Mouse (Mus musculus): ENCODE data around the gene Prss44.

DNA sequence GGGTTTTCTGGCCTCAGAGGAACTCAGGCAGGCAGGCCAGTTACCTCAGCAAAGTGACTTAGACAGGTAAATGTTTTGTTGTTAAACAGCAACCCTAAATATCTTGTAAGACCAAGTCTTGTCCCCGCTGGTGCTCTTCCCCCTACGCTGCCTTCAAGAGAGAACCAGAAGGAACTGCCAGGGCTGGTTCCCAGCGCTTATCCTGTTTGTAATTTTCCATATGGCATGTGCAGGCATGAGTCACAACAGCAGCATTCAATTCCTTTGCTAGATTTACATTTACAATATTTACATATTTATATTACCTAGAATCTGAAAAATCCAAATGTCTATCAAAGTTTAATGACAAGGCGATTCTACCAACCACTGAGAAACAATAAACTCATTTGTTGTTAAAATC is 3.7 kb upstream of the Prss44 start:
- TF ChIP-seq USF1 (IDR thresholded peaks at IDR 0.05; ENCODE audit: low read depth) (no peak), CTCF (IDR thresholded peaks at IDR 0.05; ENCODE audit: control insufficient read depth, insufficient read depth, insufficient read length) (no peak), MYOG (IDR thresholded peaks at IDR 0.05; ENCODE audit: control insufficient read depth, extremely low read depth, insufficient read length) (no peak), MAX (IDR thresholded peaks at IDR 0.05) (no peak)

Data from C2C12 (cell line).